Mouse (Mus musculus) urinary bladder, postnatal 10 days (tissue): ENCODE data around the gene Lss.

Experiments used
- DNase-seq: peaks from one replicate; pipeline ENCODE4 v3.0.0; 2022; ENCODE audit warnings: low spot score

Lss gene

DNA sequence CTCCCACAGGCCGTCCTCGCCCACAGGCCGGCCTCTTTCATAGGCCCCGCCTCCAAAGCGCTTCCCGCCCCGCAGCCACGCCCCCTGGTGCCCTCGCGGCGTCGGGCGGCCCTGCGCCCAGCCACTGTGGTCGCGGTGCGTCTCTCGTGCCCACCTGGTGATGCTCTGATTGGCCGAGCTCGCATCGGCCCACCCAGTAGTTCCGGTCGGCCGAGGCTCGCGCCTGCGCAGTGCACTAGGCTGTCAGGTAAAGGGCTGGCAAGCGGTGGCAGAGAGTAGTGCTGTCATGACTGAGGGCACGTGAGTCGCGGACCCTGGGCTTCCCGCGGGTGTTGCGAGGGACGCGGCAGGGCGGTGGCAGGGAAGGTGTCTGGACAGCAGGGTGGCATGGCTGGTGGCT is at the start of gene Lss:
Gene Lss (plus strand): TSS at position 214 of the 400 bp plus-strand sequence.
- peak; percentile 87 for DNase-seq

DNA sequence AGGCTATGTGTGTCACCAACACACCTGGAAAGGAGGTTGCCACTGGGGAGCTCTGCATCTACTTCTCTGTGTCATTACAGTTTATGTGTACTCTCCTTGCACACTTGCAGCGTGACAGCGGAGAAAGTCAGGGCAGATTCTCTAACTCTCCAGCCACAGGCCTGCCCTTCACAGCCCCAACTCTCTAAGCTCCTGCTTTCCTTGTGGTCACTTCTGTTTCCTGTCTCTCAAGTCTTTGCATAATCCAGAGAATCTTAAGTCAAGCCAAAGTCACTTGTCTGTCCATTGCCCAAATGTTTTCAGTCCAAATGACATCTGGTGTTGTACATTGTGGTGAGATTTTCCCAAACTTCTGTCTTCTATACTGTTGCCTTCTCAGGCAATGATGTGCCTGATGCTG is 45.1 kb upstream of the Lss start:
- DNase-seq: no peak

DNA sequence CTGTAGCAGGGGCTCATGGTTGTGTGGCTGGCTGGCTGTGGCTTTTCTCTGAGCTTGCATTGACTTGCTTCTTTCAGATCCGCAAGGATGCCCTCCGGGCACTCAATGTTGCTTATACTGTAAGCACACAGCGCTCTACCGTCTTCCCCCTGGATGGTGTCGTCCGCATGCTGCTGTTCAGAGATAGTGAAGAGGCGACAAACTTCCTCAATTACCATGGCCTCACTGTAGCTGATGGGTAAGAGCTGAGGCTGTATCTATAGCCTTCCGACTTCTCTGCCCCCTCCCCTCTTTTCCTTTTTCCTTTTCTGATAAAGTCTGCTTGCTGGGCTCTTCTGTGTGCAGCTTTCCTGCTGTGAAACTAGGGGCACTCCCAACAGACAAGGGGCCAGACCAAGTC is 43.1 kb upstream of the Lss start:
- no peak for DNase-seq

DNA sequence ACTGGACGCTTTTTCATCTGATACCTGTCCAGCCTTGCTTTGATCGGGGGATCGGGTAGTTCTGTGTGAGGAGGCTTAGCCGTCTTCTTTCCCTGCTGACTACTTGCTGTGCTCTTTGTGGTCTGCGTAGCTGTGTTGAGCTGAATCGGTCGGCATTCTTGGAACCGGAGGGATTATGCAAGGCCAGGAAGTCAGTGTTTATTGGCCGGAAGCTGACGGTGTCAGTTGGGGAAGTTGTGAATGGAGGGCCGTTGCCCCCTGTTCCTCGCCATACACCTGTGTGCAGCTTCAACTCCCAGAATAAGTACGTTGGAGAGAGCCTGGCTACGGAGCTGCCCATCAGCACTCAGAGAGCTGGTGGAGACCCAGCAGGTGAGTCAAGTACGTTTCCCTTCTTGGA is 42.2 kb upstream of the Lss start:
- DNase-seq: no peak

DNA sequence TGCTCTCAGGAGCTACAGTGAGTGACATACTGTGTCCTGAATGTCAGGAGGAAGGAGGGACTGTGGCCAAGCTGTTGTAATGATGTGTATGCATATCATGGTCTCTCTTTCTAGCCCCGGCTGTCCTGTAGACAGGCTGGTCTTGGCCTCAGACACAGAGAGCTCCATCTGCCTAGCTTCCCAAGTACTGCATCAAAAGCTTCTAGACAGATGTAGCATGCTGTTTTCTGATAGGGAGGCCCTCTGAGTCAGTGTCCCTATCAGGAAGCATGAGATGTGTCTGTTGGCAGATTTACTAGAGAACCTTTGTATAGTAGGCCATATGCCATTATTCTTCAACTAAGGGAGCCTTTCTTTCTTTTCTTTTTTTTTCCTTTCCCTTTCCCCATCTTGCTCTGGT is 37.9 kb upstream of the Lss start:
- DNase-seq: no peak

DNA sequence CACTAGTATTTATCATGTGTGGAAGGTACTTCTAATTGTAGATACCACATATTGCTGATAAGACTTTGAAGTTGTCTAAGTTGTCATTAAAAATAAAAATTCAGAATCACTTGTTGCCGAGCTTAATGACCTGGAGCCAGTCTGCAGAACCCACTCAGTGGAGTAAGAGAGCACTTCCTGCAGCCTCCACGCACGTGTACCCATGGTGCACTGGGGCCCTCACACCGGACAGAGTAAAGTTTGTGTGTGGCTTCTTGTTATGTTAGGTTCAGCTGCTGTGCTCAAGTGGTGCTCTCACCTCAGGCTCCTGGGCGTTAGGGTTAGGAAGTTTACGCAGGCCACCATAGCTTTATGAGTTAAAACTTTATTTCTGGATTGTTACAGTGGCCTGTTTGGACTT is 35.9 kb upstream of the Lss start:
- DNase-seq: no peak

DNA sequence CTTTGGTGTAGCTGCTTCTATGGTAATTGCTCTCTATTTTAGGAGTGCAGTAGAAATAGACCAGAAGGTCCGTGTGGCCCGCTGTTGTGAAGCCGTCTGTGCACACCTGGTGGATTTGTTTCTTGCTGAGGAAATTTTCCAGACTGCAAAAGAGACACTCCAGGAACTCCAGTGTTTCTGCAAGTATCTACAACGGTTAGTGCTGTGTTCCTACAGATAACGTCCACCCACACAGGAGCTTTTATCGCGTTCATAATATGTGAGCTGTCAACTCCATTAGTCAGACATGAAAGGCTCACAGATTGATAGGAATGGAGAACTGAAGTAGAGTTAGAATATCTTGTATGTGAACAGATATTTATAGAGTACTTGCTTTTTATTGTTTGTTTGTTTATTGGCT is 35.0 kb upstream of the Lss start:
- DNase-seq: no peak

DNA sequence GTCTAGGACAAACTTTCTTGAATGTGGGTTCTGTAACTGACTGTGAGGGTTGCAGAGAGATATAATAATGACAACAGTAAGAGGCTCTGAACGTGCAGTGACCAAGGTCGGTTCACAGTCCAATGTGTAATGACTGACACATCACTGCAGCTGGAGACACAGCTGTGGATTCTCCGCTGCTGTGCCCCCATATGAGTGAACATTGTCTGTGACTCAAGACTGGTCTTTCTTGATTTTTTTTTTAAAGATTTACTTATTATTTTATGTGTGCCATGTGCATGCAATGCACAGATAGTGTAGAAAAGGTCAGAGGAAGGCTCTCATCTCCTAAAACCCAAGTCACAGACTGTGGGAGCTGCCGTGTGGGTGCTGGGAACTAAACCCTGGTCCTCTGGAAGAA is 33.9 kb upstream of the Lss start:
- no peak for DNase-seq

DNA sequence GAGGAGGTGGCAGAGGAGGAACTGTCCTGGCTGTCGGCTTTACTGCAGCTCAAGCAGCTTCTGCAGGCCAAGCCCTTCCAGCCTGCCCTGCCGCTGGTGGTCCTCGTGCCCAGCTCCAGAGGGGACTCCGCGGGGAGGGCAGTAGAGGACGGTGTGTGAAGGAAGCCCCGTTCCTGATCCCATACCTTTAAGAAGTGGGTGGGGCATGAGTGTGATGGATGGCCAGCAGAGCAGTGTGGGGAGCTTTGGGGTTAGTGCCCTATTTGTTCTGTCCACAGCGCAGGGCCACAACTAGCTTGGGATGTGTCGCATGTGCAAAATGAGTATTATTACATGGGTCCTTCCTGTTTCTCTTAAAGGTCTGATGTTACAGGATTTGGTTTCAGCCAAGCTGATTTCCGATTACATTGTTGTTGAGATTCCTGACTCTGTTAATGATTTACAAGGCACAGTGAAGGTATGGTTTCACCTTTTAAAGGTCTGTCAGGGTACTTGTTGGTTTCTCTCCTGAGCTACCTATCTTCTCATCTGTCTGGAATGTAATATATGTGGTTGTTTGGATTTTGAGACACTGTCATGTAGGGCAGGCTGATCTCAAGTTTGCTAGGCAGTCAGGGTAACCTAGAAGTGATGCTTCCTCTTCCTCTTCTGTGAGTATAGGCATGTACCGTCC is 27.0 kb upstream of the Lss start:
- DNase-seq: no peak

DNA sequence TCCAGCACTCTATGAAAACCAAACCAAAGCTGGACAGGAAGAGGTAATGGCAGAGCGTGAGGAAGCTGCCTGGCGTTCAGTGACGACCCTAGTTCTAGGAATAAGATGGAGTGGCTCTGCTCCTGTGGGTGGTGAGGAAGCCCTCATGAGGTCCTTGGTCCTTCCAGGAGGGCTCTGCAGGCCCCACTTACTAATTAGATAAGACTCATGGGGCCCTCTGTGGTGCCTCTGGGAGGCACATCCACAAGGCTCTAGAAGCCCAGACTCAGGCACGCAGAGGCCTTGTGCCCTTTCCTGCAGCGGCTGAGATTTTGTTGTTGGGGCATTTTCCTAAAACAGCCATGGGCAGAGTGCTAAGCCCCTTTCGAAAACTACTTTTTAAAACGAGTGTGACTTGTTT is 25.5 kb upstream of the Lss start:
- DNase-seq: no peak

DNA sequence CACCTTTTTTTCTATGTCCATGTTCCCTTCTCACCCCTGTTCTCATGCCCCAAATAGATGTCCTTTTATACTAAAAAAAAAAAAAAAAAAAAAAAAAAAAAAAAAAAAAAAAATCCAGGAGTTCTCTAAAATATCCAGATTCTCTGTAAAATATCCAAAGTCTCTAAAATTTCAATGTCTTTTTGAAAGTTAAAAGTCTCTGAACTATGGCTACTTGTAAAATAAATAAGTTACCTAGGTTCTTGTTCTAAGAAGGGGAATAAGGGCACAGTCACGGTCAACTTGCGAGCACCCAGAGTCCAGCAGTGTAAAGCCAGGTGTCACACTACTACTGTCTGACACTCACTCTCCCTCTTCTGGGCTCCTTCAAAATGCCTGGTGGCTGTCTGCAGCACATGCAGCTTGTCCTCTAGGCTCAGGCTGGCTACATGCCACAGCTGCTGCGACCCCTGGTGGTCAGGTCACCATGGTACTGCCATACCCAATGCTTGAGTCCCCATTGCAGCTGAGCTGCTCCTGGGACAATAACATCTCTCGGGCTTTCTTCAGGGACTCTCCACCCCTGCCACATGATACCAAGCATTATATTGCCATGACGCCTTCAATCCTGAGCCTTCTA is 18.3 kb upstream of the Lss start:
- peak; percentile 27 for DNase-seq

DNA sequence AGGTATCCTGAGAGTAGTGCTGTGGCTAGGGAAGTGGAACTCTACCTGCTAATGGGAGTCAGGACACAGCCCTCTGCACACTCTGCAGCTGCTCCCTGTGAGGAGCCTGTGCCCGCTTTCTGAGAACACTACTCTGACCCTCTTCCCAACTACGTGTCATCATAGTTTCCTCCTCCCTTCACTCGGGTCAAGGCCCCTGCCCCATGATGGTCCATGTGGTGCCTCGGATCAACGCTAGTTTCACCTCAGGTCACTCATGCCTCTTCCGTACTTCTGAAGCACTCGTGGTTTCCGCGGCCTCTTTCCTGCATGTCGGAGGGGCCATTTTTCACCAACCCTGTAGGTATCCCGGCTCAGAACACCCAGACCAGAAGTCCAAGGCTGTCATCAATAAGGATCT is 466 bp upstream of the Lss start:
- DNase-seq: no peak

DNA sequence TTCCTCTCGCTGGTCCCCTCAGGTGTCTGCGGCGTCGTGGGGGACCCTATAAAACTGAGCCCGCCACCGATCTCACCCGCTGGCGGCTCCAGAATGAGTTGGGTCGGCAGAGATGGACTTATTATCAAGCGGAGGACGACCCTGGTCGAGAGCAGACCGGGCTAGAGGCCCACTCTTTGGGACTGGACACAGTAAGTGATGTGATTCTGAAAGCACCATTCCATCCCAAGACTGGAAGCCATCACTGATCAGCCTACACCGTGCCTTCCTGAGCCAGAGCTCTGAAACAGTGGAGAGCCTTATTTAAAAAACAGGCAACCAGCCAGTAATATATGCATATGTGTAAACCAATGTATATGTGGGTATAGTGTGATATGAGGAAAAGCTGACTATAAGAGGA is 440 bp downstream of the Lss start:
- no peak for DNase-seq

DNA sequence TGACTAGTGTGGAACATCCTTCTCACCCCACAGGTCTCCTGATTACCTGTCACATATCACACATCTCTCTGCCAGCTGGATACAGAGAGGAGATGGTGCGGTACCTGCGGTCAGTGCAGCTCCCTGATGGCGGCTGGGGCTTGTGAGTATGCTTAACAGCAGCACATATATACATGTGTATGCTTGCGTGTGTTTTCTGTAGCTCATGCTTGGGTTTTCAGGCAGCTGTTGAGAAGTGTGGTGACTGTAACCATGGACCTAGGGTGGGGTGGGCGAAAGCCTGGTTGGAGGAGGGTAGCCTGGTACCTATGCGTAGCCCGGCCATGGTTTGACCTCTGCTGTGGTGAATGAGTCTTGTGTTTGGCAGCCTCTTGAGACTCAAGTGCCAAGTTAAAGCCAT is 4.1 kb downstream of the Lss start:
- DNase-seq: no peak

DNA sequence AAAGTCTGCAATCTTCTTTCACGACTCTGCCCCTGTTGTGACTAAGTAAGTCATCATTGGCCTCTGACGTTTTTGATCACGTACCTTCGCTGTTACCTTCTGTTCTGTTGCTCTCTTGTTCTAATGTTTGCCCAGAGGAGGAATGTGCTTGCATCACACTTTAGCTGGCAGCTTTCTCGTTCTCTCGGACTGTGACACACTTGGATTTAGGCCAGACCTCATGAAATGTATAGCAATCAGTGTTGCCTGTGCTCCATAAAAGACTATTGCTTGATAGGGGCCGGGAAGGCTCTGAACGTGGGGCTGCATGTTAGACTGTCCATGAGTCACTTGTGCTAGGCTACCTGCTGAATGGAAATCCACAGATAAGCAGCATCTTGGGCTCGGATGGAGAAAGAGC is 6.2 kb downstream of the Lss start:
- DNase-seq: no peak

DNA sequence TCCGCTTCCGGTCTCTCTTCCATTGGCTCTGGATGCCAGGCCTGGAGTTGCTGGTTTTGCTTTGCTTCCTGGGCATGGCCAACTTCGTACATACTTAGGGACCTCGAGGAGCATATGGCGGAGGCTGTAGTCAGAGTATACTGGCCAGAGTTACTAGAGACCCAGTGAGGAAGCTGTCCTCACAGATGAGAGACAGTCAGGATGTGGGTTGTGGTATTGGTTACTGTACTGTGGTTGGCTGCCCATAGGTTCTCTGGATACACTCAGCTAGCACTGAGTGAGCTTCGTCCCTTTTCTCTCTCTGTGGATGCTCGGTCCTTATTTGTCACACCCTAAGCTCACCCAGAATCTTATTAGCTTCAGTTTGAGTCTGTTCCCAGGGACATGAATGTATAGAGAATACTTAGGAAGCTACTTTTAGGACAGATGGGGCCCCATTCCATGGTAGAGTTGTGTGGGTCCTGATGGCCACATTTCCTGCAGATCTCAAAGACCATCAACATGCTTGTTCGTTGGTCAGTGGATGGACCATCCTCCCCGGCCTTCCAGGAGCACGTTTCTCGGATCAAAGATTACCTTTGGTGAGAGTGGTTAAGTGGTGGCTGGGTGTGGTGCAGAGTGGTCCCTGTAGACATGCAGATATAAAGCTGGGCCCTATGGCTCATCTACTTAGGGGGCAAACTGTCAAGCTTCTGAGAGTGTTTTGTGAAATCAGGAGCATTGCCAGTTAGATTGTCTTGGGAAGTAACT is 10.1 kb downstream of the Lss start:
- no peak for DNase-seq

DNA sequence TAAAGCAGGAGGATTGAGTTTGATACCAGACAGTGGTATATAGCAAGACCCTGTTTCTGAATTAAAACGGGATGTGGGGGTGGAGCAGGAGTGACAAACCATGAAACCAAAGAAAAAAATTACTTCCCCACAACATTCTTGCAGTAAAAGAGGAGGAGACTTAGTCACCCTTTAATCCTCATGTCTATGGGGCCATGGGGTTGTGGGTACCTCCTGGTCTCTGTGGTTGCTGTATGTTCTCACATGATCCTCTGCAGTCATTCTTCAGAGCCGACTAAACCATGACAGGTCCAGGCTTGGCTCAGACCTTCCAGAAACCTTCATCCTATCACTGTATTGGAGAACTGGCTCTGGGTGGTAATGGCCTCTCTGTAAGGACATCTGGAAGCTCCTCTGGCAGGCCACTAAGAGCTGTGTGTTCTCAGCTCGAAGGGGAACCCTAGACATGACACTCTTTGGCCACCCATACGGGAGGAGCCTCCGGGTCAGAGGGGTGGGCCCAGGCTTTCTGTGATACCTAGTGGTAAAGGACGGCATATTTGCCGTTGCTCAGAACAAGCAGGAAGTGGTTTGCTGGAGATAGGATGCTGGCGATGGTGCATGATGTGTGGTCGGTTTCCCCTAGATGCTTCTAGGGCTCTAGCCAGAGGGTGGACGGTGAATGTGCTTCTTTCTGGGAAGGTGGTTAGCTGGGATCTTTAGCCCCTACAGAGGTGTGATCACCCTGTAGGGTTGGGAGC is 11.4 kb downstream of the Lss start:
- DNase-seq: no peak

DNA sequence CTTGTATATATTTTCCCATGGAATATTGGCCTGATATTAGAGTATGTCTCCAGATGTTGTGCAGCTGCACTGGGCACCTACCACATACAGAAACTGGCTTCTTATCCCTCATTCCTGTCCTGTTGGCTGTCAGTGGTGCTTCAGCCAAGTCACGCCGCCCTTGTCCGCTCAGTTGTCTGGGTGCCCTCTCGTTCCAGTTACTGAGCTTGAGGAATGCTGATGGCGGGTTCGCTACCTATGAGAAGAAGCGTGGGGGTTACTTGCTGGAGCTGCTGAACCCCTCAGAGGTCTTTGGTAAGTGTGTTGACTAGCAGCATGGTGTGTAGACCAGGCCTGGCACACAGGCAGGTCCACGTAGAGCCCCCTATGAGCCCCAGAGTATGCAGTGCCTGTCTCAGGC is 15.2 kb downstream of the Lss start:
- no peak for DNase-seq

DNA sequence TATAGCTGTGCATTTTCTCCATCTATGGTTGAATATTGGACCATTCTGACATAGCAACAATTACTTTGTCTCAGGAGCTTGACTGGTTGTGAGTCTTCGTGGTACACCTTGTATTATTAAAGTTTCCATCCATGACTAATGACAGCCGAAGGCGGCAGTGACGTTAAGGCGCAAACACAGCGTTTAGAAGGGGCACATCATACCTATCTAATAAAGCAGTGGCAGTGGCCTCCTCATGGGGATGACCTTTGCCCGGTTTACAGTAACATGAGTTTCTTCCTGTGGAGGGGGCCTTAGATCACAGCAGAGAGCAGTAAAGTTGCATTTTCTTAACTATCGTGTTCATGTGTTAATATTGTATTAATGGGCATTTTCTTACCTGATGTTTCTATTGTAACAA is 16.8 kb downstream of the Lss start:
- no peak for DNase-seq

DNA sequence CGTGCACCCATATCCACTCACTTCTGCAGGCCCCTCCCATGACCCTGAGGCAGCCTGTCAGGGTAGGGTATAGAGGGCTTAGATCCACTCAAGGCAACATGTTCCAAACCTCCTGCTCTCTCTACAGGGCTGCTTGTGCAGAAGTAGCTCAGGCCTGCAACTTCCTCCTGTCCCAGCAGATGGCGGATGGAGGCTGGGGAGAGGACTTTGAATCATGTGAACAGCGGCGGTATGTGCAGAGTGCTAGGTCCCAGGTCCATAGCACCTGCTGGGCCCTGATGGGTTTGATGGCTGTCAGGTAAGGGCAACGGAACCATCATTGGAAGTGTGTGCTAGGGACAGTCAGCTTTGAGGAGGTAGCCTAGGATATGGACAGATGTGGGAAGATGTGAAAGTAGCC is 19.1 kb downstream of the Lss start:
- DNase-seq: no peak

DNA sequence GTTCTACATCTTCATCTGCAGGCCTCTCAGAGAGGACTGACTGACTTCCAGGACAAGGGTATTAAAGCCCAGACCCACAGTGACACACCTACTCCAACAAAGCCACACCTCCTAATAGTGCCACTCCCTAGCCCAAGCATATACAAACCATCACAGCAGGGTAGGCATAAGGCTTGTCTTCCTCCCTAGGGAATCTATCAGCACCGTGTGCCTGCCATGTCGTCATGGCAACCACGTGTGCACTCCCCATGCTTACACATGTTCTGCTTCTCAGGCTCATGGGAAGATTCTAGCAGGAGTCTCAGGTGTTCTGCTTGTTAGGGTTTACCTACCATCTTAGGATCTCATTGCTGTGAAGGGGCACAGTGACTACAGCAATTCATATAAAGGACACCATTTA is 20.2 kb downstream of the Lss start:
- no peak for DNase-seq

DNA sequence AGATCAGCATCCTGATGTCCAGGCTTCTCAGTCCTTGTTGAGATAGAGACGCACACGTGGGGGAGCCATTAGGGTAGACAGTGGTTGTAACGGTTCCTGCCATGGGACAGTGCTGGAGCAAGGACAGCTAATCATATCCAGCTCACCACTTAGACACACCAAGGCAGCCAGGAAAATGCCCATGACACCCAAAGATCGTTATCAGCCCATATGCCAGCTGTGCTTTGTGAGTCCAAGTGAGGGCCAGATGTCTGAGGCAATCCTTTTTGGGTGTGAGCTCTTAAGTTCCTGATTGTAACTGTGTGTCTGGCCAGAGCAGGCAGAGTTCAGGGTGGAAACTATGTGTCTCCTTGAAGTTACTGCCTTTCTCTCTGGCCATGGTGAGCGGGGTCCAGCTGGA is 22.7 kb downstream of the Lss start:
- DNase-seq: no peak

DNA sequence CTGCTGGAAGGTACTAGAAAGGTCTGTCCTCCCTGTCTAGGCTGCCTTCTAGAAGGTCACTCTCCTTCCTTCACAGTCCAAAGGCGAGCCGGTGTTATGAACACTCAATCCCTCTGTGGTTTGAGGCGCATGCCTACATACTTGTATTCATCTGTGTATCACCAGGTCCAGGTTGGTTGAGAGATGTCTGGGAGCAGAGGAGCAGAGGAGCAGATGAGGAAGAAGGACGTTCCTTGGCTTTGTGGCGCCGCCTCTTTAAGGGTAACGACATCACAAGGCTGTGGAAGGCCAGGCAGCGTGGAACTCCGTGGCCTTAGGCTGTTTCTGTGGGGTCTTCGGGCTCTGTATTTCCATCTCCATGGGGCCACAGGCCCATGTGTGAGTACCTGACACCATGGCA is 30.6 kb downstream of the Lss start, which contains the start of gene Spatc1l:
Gene Spatc1l (plus strand): TSS at position 301 of the 400 bp plus-strand sequence.
- DNase-seq: no peak
